Mouse (Mus musculus): ENCODE measurements around the gene Bik. TPM values are rescaled to one million over a fixed set of nuclear protein-coding genes. Genes with fewer than 3 reads are reported as not detected.

Gene Bik
- total RNA-seq, 2 experiments from 2014 or later, result 0.43 to 0.47 TPM

DNA sequence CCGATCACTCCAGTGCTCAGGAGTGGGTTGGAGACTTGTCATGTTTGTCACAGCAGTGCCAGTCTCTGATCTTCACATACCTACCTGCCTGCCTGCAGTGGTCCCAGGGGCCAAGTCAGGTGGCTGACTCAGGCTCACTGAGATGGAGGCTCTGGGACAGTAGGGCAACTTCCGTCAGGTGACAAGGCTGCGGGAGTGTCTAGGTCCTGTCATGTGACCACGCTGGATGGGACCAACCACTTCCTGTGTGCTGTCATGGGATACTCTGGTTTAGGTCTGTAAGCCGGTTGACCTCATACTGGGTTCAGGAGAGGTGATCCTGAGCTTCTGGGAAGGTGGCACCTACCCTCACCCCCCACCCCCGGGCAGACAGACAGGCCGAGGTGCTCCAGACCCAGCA lies 19.4 kb downstream of the Bik start:
- no peak for DNase-seq (ENCODE audit: low spot score in 2 of 2)

DNA sequence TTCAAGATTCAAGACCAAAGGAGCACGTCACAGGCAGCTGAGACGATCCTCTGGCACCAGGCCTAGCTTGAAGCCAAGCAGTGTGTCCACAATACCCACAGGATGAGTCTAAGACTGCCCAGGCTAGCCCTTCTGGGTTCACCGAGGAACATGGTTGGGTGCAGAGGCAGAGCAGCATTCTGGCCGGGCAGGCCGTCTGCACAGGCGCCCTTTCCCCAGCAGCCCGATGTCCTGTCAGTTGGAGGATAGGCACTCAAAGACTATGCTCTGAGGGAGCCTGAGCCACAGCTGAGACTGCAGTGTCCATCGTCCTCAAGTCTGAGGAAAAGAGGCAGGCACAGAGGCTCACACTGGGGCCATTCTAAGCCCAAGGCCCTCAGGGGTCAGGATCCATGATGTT lies 20.5 kb downstream of the Bik start:
- no peak for DNase-seq (ENCODE audit: low spot score in 2 of 2)

DNA sequence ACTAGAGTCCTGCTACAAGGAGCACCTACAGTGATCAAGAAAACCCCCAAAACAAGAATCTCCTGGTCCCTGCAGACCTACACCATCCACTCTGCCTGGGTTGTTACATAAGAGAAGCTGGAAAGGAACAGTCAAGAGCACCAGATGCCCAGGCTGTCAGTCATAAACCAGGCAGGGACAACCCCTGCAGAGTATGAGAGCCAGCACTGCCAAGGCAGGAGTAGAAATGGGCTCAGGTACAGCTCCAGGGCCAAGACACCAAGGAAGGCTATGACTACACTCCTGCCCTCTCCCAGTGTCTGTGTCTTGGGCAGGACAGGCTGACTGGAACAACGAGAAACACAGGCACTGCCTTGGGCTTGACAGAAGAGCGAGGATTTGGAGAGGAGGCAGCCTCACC lies 23.5 kb downstream of the Bik start:
- peak; percentile 23 to 52 for DNase-seq (ENCODE audit: low spot score in 2 of 2)

DNA sequence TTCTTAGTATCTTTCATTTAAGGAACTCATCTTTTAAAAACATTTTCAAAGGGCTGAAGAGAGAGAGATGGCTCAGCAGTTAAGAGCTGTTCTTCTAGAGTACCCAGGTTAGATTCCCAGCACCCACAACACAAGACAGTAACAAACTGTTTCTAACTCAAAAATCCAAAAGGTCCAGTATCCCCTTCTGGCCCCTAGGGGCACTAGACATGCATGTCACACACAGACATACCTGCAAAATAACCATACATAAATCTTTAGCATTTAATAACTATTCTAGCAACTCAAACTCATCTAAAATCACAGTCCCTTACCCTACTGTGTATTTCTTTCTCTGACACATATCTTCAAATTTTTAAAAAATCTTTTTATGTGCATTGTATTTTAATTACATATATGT lies 27.2 kb downstream of the Bik start:
- DNase-seq (ENCODE audit: low spot score in 2 of 2), result no peak

DNA sequence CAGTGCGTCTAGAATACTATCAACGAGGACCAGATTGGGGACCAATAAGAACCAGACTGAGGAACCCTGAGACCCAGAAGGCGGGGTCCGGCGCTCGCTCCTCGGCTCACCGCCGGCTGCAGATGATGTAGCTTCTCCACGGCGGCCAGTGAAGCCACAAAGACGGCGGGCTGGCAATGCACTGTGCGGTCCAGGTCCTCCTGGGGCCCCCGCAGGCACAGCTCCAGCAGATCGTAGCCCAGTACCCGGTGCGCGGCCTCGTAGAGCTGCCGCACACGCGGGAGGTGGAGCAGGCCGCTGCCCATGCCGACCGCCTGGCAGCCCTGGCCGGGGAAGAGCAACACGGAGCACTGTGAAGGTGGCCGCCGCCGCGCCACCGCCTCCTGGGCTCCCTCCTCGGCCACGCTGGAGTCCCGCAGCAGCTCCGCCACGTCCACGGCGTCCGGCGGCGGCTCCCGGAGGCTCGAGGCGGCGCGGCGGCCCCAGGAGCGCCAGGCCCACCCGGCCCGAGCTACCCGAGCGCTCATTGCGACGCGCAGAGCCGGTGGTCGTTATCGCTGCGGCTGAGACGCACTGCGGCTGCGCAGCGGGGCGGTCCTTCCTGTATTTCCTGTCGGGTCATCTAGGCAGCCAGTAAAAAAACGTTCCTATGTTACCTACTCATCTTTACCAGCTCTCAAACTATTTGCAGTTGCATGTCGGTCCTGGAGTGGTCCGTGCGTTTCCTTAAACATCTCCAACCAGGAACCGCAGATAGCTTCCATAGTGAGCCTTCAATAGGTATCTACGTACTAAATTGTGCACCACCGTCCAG lies 28.7 kb downstream of the Bik start:
- DNase-seq (ENCODE audit: low spot score in 2 of 2), result peak; percentile 80 to 89

DNA sequence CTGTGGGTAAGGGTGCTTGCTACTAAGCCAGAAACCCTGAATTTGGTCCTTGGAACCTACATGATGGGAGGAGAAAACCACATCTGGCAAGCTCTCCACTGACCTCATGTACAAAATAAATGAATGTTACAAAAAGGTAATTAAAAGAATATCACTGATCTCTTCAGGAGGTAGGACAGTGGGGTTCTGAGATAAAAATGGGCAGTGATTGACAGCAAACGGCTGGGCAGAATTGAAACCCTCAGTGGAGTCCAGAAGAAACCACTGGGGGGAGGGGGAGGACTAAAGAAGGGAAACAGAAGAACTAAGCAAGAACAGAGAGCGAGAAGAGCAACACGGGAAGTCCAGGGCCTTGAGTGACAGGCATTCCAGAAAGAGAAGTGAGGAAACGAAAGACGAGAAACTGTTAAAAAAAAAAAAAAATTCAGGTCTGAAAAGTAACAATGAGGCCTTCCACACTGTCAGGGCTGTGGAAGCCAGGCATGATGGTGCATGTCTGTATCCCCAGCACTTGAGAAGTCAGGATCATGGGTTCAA lies 34.3 kb downstream of the Bik start:
- no peak for DNase-seq (ENCODE audit: low spot score in 2 of 2)

DNA sequence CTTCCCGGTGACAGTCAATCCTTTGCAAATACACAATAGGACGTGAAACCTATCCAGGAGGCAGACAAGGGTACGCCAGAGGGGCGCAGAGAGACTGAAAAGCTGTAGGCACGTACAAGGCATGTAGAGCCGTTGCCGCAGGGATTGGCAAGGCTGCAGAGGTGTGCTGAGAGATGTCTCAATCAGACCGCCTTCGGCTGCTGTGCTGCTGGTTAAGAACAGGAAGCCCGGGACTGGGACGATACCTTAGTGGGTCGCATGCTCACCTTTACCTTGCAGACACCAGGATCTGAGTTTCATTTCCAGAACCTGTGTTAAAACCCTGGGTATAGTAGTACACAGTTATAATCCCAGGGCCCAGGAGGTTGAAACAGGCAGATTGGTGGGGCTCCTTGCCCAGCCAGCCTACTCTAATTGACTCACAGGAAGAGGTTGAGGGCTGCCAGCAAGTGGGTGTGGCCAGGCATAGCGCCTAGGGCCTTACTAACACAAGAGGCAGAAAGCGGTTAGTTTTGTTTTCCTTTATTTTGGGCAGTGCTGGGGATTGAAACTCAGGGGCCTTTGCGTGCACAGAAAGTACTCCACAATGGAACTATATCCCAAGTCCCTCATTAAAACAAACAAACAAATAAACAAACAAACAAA lies 36.1 kb downstream of the Bik start:
- peak; percentile 67 to 80 for DNase-seq (ENCODE audit: low spot score in 2 of 2)

DNA sequence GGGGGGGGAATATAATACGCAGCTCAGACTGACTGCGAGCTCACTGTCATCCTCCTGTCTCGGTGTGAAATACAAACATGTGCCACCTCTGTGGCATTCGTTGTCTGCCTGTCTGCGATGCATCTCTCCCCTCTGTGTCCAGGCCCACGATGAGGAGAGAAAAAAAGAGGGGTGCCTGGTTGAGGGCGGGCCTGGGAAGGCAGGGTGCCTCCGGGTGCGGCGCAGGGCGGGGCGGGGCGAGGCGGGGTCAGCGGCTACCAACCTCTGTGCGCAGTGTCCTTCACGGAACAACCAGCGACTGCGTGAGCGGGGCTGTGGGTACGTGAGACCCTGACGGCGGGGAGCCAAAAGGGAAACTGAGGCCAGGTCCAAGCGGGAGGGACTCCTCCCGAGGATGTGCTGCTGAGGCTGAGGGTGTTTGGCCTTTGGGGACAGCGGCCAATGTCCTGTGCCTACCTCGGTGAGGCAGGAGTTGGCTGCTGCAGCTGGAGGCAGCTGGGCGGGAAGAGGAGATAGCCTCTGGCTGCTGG lies 36.7 kb downstream of the Bik start, which contains the start of the genes Tspo and Mcat:
TSS of gene Tspo (plus strand) at position 266 of the 530 bp plus-strand sequence.
TSS of gene Mcat (minus strand) at position 461 of the 530 bp plus-strand sequence.
- no peak for DNase-seq (ENCODE audit: low spot score in 2 of 2)

DNA sequence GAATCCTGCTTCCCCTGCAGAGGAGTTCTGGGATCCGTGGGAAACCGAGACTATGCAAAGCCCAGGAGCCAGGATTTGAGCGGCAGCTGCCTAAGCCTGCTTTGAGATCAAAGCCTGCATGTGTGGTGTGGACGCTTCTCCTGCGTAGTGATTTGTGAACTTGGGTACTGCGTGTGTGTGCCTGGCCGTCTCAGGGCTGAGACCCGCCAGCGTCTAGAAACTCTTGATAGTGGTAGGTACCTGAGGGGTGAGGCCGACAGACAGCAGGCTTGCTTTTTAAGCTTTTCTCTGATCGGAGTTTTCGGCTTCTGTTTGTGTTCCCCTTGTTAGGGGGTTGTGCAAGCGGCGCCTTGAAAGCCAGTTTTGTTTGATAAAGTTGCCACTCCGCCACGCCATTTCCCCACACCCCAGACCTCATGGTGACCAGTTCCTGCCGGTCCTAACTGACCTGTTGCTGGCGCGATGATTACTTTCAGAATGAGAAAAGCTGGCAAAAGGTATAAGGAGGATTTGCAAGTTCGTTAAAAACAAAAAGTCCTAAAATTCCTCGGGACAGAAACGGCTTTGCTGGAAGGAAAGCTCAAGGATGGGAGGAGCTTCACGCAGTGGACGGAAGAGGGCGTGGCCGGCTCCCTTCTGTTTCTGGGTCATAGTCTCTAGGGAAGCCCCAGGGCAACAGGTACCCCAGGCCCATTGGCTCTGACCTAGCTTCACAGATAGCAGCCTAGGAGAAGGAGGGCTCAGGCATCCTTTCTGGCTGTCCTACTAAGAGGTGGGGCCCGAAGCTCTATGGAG lies 37.4 kb downstream of the Bik start:
- no peak for DNase-seq (ENCODE audit: low spot score in 2 of 2)

DNA sequence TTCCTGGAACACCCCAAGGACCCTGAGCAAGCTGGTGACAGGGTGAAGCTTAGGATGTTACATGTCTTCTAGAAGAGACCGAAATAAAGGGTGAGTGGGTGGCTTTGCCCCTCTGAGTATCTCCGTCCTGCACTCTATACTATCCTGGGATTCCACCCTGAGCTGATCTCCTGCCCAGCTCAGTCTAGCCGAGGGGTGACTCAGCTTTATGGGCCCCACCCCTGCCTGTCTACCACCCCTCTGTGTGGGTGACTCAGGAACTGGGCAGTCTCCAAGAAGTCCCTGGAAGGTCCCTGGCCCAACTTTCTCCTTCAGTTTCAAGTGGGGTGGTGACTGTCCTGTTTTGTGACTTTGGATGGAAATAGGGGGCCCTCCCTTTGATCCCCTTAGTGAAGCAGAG lies 38.8 kb downstream of the Bik start:
- no peak for DNase-seq (ENCODE audit: low spot score in 2 of 2)

DNA sequence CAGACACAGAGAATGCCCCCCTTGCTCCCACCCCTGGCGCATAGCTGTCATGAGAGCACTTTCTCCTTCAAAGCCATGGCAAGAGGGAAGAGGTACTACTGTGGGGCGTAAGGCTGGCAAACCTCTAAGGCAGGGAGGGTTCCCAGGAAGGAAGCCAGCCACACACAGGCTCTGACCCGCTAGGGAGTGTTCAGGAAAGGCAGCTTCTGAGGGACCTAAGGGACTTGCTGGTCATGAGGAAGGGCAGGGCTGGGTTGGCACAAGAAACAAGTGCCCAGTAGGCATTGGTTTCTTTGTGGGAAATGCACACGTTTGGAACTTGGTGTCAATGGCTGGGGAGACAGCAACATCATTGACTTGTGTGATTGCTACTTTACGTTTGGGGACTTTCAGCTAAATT lies 39.3 kb downstream of the Bik start:
- DNase-seq (ENCODE audit: low spot score in 2 of 2), result no peak

DNA sequence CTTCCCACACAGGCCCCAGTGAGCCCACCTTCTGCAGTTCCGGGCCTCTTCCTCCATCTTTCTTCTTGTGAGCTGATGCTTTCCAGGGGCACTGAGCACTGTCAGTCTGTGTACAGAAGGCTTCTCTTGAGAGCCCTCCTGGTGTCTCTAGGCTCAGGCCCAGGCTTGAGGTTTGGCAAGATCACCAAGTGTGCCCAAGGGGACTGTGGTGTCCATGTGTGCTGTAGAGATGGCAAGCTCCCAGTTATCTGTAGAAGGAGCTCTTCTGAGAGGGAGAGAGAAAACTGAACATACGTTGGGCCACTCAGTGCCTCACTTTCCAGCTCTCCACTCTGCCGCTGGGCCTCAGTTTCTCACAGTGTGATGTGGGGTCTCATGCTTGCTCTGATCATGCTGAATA lies 41.1 kb downstream of the Bik start:
- no peak for DNase-seq (ENCODE audit: low spot score in 2 of 2)

DNA sequence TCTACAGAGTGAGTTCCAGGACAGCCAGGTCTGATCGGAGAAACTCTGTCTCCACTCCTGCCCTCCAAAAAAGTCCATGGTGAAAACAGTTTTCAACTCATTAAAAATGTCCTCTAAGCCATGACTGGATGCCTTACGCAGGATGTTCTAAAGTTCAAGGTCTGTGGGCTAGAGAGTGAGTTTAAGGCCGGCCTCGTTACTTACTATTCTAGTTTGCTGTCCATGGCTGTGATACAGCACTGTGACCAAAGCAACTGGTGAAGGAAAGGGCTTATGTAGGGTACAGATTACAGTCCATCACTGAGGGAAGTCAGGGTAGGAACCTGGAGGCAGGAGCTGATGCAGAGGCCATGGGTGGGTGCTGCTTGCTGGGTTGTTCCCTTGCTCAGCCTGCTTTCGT lies 41.9 kb downstream of the Bik start:
- no peak for DNase-seq (ENCODE audit: low spot score in 2 of 2)

DNA sequence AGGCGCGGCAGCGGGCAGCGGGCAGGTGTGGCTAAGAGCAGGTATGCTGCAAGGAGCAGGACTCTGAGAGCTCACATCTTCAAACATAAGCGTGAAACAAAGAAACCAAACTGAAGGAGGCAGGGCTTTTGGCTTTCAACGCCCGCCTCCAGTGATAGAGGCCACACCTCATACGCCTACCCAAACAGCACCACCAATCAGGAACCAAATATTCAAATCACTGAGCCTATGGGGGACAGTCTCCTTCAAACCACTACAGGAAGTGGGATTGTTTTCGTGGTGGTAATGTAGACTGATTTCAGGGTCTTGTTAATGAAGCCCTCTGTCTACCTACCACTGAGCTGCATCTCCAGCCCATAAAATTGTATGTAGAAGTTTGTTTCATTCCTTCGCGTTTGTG lies 43.0 kb downstream of the Bik start:
- no peak for DNase-seq (ENCODE audit: low spot score in 2 of 2)

DNA sequence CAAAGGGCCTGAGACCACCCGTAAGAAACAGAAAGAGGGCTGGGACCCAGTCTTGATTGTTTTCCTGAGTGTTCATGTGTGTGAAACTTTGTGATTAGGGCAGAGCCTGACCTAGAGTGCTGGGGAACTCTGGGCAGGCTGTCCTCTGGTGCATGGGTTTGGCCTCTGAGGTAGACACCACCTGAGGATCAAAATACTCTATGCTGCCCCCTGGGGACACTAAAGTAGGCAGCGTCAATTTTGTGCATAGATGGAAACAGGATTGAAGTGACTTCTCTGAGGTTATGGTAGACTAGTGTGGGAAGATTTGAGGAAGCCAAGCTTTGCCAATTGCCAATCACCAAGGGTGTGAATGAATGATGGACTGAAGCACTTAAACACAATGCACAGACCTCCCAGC lies 44.0 kb downstream of the Bik start:
- no peak for DNase-seq (ENCODE audit: low spot score in 2 of 2)

DNA sequence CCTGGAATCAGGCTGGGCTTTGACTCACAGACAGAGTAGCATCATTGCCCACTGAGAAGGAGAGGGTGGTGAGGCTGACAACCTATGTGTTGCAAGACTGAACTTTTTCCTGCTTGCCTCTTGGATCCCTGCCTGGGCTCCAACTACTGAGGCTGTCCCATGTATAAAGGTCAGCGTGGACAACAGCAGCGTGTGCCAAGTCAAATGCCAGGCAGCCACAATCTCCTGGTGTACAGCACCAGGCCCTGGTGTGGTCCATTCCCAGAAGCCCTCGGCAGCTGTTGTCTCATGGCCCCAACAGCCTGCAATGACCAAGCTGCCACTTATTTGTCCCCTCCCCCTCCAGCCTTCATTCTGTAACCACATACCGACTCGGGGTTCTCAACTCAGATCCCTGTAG lies 45.0 kb downstream of the Bik start:
- no peak for DNase-seq (ENCODE audit: low spot score in 2 of 2)

DNA sequence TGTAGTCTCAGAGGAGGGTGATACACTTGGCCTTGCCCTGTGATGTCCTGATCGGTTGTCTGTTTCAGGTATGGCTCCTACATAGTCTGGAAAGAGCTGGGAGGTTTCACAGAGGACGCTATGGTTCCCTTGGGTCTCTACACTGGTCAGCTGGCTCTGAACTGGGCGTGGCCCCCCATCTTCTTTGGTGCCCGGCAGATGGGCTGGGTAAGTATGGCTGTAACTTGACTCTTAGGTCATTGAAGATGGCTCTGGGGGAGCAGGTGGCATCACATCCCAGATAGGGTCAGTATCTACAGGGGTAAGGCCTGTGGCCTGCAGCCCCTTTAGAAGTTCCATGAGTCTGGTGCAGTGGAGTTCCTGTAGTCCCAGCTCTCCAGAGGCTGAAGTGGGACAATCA lies 45.5 kb downstream of the Bik start:
- no peak for DNase-seq (ENCODE audit: low spot score in 2 of 2)

DNA sequence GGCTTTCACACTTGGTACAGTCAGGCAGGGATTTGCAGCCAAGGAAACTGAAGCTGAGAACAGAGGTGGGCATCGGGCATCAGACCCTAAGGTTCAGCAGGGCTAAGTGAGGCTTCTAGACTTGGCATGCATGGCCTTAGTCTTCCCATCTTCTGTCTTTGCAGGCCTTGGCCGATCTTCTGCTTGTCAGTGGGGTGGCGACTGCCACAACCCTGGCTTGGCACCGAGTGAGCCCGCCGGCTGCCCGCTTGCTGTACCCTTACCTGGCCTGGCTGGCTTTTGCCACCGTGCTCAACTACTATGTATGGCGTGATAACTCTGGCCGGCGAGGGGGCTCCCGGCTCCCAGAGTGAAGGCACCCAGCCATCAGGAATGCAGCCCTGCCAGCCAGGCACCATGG lies 46.9 kb downstream of the Bik start:
- no peak for DNase-seq (ENCODE audit: low spot score in 2 of 2)

DNA sequence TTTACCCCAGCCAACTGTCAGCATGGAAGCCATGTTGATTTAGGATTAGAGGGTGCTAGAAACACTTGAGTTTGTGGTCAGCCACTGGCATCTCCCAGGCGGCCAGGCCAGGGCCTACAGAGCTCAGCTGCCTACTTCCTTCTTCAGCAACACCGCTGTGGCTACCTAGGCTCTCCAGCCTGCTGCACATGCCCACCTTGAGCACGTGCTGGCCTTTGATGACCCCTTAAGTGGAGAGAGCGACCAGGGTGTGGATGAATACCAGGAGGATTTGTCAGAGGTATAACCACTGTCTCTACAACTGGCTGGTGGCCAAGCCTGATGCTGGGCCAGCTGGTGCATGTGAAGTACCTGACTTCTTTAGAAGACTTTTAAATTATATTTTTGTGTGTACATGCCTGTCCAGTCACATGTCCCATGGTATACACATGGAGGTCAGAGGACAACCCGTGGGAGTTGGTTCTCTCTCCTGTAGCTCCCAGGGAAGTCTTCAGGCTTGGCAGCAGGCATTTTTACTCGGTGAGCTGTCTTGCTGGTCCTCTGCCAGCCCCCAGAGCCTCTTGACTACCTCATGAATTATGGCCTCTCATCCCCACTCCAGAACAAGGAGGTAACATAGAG lies 48.2 kb downstream of the Bik start:
- DNase-seq (ENCODE audit: low spot score in 2 of 2), result no peak

DNA sequence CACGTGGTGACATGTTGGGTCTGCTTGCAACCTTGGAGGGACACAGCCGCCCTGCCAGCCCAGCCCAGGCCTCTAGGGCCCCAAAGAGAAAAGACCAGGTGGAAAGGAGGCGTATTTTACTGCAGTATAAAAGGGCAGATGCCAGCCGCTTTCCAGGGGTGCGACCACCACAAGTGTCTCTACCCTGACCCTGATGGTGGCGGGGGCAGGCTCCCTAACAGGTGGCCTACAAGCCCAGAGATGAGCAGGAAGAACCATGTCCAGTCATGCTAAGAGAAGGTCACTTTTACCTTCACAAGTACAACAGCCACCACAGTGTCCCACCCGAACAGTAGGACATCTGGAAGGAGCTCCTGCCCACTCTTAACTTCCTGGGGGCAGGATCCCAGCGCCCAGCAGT lies 48.9 kb downstream of the Bik start:
- DNase-seq (ENCODE audit: low spot score in 2 of 2), result no peak

DNA sequence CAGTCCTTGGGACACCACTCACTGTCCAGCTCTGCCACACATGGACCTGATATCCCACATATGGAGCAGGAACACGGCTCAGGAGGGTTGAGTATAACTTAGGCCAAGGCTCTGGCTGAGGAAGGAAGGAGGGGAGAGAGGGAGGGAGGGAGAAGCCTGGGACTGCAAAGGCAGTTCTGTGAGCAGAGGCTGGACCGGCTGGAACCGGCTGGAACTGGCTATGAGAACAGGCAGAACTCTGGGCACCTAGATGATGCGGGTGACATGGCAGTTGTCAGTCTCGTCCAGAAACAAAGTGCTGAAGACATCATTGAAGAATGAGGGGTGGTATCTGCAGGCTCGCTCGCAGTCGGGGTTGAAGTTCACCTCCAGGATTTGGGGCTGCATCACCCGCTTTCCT lies 50.0 kb downstream of the Bik start:
- no peak for DNase-seq (ENCODE audit: low spot score in 2 of 2)
